Mouse (Mus musculus) left cerebral cortex, postnatal 4 days (tissue): Measurements from ENCODE around the gene Fam167b. TPM values are rescaled to one million over a fixed set of nuclear protein-coding genes. Genes with fewer than 3 reads are reported as not detected.

Experiments
- DNase-seq: peaks from one replicate; pipeline ENCODE4 v3.0.0-alpha.2; 2022
- intact Hi-C: fragments of 180-260 bp; cut with DNase I; formaldehyde crosslinking; loops from one replicate; pipeline ENCODE4 v1.15.1; 2025
- total RNA-seq, 2 experiments: library from RNA; stranded (reverse); gene quantifications; 2 replicates each; pipeline ENCODE4 v1.2.3; 2021

The Fam167b gene
- total RNA-seq, result not detected

DNA sequence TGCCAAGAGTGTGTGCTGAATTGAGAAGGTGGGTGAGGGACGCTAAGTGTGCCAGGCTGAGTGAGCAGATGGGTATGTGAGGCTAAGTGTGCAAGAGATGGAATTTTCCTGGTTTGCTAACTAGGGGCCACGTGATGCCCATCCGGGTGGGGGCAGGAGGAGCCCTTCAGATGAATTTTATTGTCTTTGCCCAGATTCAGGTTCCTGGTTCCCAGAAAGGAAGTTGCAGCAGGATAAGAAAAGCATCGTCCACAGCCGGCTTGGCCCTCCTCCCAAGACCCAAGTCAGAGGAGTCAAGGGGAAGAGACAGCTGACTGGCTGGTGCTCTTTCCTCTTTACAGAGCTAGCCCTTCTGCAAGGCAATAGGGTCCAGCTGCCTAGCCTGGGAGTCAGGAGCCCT is at the start of gene Fam167b:
TSS of gene Fam167b (minus strand) at position 84 of the 400 bp plus-strand sequence.
- DNase-seq, result no peak
- intact Hi-C loops, result no loop called here

DNA sequence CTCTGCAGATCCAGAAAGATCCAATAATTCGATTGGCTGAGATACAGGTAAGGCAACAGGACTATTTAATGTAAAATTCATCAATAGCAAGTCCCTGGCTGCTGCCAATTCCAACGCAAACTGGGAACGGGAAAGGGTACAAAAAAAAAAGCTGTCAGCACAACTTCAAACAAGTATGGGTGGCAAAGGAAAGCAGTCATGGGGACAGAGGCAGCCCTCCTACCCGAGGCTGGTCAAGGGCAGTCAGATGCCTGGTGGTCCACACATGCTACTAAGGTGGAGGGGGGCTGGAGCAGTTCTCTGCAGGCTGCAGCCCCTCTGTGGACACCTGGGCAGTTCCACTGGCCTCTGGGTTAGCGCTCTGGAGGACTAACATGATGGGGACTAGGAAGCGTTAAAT is 47.7 kb upstream of the Fam167b start:
- intact Hi-C loops, result no loop called here
- DNase-seq, result no peak

DNA sequence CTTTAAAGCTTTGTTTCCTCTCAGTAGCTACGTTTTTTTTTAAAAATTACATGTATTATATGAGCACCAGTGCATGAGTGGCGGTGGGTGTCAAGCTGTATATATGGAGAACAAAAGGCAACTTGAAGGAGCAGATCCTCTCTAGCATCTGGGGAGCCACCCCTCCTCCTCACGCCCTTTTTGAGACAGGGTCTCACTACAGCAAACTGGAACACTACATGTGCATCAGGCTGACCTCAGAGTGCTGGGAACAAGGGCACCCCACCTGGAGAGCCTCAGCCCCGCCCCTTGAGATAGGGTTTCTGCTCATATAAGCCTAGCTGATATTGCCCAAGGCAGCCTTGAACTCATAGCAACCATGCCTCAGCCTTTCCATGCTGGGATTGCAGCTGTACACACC is 47.1 kb upstream of the Fam167b start:
- no peak for DNase-seq
- intact Hi-C loops, result no loop called here

DNA sequence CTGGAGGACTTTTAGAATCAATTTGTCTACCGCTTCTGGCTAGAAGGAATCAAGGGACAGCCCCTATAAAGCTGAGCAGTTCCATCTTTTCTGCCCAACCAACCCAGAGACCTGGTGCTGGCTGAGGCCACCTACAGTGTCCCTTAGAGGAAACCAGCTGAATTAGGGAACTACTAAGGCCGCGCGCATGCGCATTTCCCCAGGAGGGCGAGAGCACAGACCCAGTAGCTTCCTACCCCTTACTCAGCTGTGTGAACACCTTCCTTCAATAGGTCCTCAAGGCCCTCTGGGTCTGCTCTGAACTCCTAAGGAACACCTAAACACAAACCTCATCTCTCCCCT is 46.7 kb upstream of the Fam167b start:
- intact Hi-C loops, result no loop called here
- peak; percentile 58 for DNase-seq

DNA sequence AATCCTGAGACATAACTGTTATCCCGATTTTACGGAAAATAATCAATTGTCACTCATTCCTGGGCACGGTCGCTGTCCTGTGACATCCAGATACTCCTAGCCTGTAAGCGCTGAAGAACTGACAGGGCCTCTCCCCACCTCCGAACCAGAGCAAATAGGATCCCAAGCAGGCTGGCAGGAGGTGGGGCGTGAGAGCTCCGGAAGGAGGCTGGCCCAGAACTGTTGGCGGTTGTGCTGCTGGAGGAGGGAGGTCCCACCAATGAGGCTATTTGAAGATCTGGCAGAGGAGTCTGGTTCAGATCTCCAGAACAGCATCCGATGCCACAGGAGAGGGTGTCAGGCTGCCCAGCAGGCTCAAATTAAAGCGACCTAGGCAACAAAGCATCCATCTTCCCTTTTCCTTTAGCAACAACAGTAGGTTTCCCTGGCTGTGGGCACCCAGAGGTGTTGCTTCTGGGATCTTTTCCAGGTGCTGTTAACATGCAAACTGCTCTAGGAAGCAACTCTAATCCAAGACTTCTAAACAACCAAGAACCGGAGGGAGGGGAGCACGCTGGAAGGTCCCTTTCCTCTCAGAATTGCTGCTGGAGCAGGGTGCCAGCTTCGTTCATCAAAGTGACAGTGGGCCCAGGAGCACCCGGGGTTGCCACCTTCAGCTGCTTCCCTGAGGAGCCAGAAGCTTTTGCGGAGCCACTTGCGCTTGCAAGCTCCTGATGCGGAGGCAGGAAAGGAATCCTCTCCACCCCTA is 46.1 kb upstream of the Fam167b start:
- peak; percentile 89 for DNase-seq
- intact Hi-C loops, result no loop called here

DNA sequence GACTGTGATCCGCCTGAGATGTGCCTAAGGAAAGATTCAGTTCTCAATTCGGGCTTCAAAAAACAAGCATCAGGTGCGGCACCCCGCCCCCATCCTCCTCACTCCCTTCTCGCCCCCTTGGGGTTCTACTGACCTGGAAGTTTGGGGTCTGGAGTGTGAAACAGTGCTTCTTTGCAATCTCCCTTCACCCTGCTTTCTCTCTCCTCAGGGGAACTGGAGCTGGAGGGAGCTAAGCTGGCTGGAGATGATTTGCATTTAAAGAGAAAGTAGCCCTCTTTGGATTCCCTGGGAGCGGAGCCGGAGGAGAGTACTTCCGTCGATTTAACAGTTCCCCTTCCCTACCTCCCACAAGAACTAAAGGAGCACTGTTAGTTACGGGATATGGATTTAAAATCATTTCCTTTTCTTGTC is 45.3 kb upstream of the Fam167b start, which contains the start of gene Ccdc28b:
TSS of gene Ccdc28b (minus strand) at position 267 of the 411 bp plus-strand sequence.
- intact Hi-C loops, result no loop called here
- DNase-seq, result no peak

DNA sequence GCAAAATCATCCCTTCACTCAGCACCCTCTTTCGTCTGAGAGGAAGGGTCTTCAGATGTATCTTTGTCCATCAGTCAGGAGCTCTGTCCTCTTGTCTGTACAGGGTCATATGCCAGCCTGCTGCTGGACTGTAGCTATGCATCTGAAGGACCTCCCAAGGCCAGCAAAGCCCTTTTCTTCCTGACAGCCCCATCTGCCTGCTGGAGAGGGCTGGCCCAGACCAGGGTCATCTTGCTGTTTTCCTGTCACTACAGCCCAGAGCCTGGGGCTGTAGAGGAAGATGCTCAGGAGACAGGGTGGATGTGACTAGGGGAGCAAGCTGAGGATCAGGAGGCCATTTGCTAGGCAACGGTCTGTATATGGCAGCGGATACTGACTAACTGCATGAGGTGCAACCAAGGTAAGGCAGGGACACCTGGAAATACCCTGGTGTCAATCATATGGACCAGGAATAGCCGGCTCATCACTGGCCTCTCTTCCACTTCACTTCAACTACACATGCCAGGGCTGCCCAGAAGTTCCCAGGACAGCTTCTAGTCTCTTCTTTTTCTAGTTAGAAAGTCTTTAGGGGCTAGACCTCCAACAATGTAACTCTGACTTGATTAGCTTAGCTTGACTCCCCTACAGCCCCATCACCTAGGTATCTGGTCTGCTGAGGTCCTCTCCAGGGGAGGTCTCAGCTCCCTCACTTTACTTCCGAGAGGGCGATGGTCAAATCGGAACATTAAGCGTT is 44.6 kb upstream of the Fam167b start:
- DNase-seq, result no peak
- intact Hi-C loops, result no loop called here

DNA sequence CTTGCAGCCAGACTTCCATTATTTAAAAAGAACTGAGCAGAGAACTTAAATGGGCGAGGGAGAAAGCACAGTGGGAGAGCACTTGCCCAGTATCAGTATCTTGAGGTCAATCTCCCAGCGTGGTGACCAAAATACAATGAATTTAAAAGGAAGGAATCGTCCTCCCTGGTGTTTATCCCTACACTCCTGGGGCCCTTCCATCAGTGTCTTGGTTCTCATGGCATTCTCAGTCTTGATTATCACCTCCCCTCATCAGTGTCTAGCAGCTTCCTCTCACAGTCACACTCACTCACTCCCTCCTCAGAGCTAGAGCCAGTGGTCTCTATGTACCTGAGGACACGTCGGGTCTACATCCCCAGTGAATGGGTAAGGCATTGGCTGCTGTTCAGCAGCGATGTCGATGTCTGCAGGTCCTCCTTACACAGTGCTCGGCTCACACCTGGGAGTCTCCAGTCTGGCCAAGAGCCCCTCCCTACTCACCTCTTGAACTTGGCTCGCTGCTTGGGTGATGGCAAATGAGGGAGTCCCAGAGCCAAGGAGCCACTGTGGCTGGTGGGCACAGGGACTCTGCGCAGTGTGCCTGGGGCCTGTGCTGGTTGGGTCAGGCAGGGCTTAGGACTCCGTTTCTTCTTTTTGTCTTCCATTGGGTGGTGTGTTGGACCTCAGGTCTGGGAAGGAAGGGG is 43.9 kb upstream of the Fam167b start:
- DNase-seq, result no peak
- intact Hi-C loops, result no loop called here

DNA sequence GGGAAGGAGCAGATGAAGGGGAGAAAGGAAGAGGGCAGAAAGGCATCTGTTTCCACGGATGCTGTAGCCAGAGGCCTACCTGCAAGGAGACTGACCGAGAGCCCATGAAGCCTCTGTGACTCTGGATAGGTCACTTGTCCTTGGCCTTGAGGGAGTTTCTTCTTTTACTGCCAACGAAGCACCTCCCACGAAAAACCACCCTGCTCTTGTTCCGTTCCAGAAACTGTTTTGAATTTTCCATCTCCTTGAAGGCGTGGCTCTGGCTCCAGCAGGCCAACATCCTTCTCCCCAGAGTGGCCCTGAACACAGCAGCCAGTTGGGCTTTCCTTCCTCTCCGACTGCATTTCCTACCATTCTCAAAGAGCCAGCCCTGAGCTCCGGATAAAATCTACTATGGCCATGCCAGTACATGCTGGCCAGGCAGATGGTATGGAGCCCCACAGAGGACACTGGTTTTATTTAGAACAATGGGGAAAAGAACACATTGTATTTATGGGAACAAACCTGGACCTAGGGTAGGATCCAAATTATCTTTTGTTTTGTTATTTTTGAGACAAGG is 43.0 kb upstream of the Fam167b start:
- intact Hi-C loops, result no loop called here
- no peak for DNase-seq

DNA sequence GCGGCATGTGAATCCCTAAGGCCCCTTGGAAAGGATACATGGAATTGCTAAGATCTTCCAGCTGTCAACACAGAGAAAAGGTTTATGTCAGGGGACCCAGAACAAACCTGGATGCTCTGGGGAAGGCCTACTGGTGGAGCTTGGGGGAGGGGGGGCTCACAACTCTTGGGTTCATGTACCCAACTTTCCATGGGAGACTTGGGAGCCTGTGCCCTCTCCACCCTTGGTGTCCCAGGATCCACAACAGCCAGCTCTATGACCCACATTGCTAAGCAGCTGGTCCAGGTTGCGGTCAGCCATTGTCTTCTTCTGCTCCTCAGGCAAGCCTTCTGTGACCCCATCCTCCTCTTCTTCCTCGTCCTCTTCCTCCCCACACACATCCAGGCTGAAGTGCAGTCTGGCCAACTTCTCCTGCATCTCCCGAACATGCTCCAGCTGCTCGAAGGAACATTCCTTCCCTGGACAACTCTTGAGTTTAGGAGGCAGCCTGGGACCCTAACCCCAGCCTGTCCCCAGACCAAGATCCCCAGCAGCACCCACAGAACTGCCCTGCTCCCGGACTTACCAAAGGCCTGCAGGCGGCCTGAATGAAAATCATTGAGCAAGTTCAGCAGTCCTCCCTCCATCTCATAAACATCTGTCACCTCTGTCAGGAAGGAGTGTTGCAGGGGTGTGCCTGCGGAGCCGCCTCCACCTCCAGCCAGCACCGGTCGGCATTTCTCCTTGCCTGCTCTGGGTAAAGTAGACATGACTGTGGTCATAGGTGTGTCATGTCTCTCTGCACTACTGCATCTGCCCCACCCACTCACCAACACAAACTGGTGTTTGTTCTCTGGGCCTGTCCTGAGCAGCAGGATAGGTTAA is 42.3 kb upstream of the Fam167b start:
- DNase-seq, result no peak

DNA sequence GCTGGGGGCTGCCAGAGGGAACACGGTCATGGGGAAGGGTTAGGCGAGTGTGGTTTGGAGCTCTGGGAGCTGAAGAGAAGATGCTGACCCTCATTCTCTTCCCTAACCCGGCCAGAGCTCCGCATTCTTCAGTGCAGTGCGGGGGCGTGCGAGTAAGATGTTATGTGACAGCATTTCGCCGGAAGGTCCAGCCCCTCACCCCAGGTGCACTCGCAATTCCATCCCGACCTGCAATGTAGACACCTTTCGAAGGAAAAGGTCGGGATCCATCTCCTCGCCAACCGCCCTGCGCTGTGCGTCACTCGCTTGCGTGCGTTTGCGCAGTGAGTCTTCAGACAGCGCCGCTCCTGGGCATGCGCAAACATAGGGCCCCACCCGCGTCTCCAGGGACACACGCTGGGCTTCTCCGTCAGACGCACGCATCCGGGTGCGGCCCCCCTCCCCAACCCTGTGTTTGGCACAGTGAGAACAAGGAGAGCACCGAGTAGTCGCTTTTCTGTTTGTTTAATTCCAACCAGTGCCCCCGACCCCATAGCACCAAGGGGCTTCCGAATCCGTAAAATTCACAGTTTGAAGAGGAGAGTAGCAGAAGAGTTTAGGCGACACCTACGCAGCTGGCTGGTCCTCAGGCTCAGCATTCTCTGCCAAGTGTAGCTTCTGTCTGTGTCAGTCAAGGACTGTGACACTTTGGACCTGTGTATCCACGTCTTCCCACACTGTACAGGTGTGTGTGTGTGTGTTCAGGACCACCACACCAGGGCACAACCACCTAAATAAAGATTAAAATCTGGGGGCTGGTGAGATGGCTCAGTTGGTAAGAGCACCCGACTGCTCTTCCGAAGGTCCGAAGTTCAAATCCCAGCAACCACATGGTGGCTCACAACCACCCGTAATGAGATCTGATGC is 40.7 kb upstream of the Fam167b start, which contains the start of gene Iqcc:
TSS of gene Iqcc (minus strand) at position 314 of the 906 bp plus-strand sequence.
- DNase-seq, result peak; percentile 97
- intact Hi-C loops, result no loop called here

More for the DNA sequence above, 42.3 kb upstream of the Fam167b start:
- intact Hi-C loops, result no loop called here

DNA sequence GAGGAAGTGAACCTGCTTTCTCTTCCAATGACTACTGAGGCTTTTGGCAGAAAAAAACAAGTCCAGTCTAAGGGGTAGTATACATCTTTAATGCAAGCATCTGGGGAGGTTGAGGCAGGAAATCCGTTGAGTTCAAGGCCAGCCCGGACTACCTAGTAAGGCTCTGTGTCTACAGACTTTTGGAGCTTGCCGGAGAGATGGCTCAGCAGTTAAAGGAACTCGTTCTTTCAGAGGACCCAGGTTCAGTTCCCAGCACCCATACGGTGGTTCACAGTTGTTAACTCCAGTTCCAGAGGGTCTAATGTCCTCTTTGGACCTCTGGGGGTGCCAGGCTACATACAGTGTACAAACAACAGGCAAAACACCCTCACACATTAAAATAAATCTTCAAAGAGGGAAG is 39.7 kb upstream of the Fam167b start:
- intact Hi-C loops, result no loop called here
- no peak for DNase-seq

DNA sequence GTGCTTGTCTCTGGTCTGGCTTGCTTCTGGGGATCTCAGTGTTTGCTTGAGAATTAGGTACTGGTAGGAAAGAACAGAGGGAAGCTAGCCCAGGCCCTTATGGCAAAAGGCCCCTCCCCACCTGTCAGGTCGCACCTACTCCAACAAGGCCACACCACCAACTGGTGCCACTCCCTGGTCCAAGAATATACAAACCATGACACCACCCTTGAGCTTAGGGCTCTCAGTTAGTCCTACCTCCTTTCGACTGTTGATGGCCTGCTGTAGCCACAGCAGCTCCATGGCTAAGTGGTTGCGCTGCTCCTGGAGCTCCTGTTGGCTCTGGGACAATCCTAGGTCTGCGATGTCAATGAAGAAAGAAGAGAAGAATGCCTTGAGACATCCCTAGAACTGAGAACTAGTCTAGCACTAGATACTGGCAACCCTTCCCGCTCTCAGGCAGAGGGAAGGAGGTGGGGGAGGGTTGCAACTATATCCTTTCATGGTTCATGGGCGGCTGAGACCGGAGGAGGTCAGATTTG is 38.8 kb upstream of the Fam167b start:
- intact Hi-C loops, result no loop called here
- no peak for DNase-seq

DNA sequence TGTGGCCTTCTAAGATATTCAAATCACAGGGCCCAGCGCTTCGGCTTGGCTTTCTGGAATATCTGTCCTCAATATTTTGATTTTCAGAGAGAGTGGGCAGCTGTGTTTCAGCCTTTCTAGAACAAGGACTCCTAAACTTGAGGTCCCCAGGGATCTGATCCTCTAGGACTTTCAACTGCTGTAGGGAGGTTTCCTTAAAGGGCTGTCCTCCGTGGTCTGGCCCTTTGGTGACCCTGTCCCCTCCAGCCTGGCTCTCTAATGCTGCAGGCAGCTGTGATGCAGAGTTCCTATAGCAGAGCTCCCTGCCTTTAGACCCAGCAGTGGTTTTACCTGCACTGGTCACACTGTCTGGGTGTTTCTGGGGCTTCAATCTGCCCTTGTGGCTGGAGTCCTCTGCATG is 38.3 kb upstream of the Fam167b start:
- no peak for DNase-seq
- intact Hi-C loops, result no loop called here

DNA sequence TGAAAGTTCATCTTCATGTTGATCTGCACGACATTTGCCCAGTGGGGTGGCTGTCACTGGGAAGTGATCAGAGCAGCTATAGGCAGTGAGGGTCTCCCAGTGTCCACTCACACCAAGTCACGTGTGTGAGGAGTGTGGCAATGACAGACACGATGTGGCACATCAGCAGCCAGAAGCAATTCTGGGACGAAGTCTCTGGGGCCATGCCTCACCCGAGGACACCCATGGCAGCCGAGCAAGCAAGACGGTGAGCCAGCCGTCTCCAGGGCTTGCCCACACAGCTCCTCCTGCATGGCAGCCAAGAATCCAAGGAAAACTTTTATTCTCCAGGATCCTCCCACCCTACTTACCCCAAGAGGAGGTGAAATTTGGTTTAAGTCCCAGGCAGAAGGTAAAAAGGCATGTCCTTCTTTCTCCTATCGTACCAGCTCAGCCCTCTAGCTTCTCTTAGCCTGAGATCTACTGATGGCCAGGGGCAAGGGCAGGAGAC is 37.5 kb upstream of the Fam167b start:
- intact Hi-C loops, result no loop called here
- DNase-seq, result no peak

DNA sequence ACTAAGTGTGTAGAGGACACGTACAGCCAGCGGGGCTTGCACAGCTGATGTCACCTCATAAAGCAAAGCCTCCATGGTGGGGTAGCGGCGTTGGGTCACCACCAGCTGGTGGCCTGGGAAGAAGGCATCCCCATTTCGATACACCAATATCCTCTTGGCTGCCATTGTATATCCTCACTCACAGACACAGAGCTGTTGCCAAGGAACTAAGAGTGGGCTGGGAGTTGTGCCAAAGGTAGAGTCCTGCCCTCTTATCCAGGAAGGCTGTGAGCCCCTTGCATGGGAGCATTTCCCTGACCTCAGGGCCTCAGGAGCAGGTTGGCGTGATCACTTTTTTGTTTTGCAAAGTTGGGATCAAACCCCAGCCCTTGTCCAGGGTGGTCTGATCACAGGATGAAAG is 35.7 kb upstream of the Fam167b start, which contains the start of gene Dcdc2b:
TSS of gene Dcdc2b (minus strand) at position 165 of the 400 bp plus-strand sequence.
- no peak for DNase-seq
- intact Hi-C loops, result no loop called here

DNA sequence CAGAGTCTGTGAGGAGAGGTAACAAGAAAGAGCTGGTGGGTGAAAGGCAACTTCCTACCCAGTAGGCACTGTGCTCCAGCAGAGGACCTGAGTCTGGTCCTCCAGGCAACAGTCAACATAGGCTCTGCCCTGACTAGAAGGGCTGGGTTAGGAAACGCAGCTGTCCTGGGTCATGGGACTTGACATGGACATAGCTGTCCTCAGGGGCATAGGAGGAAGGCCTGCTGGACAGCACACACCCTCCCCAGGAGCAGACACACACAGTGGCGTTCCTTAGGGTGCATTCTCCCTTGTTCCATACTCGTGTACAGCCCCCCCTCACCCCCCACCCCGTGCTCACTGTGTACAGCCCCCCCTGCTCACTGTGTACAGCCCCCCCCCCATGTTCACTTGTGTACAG is 32.1 kb upstream of the Fam167b start:
- intact Hi-C loops, result no loop called here
- DNase-seq, result no peak

DNA sequence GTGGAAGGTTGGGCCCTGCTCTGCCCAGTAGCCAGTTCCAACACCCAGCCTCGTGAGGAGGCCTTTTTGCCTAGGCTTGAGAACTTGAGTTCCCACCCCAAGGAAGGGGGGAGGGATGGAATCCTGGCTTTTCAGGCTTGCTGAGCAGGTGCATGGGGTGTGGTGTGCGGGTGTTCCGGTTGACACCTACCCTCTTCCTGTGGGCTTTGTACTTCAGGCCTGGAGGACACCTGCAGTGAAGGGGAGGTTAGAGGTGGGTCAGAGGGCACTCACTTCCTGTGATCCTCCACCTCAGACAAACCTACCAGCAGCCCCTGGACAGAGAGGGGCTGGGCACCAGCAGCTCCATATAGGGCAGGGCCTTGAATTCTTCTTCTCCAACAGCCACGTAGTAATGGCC is 31.7 kb upstream of the Fam167b start:
- intact Hi-C loops, result no loop called here
- no peak for DNase-seq

DNA sequence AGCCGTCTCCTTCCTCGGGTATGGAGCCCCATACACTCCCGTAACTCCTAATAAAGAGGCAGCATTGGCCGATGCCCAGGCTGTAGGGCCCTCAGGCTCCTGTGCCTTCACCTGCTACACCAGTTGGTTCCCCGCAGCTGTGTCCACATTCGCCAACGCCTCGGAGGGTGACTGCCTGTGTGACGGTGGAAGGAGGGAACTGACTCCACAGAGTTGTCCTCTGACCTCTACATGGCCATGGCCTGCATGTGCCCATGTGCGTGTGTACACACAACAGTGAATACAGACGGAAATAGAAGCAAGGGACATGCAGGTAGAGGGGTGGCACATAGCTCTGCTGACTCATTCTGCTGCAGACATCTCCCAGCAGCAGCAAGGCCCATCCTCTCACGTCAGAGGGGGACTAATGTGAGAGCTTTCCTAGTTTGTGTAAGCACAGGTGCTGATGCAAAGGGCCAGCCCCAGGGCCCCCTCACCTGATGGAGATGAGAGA is 30.8 kb upstream of the Fam167b start:
- no peak for DNase-seq
- intact Hi-C loops, result loop anchor here (10.0 kb wide), 1 partner anchor 94 kb away; the partner anchor contains the start of gene Marcksl1
